Mouse (Mus musculus) megakaryocyte, embryonic 14.5 days (primary cell): ENCODE results near the gene St7. TPM values are rescaled to one million over a fixed set of nuclear protein-coding genes. Genes with fewer than 3 reads are reported as not detected.

ENCODE experiments used
- H3K27me3 ChIP-seq: replicated peaks from 2 replicates; pipeline ENCODE3; 2012; ENCODE audit warnings: inconsistent platforms
- H3K36me3 ChIP-seq: replicated peaks from 2 replicates; pipeline ENCODE3; 2012; ENCODE audit warnings: low read length, inconsistent platforms, mixed read lengths
- H3K4me1 ChIP-seq: 2 replicates; pipeline ENCODE4 v1.6.1; 2012; ENCODE audit warnings: inconsistent platforms
- H3K4me3 ChIP-seq: replicated peaks from 2 replicates; pipeline ENCODE3; 2012; ENCODE audit warnings: moderate library complexity, mild to moderate bottlenecking, inconsistent platforms
- H3K9me3 ChIP-seq: 2 replicates; pipeline ENCODE4 v1.6.1; 2012; ENCODE audit warnings: inconsistent platforms
- FLI1 ChIP-seq: IDR thresholded peaks from 2 replicates; pipeline ENCODE4 v1.6.1; 2012; ENCODE audit warnings: low read length, inconsistent platforms, mixed read lengths
- GATA1 ChIP-seq: IDR thresholded peaks from 3 replicates; pipeline ENCODE4 v1.6.1; 2012; ENCODE audit warnings: mixed read lengths, low read length, inconsistent platforms, borderline replicate concordance
- polyA plus RNA-seq: library from polyadenylated mRNA; stranded (reverse); fragments of >175 nt; gene quantifications from 2 replicates; pipeline ENCODE4 v1.2.3, GENCODE M21; 2012; ENCODE audit warnings: low replicate concordance; ENCODE audit not compliant: insufficient read depth

The St7 gene
- polyA plus RNA-seq, 1 experiment: 7.1 TPM

GRCm38 (mm10) chr6:17840431-17840830, 147.7 kb downstream of the St7 start:
- H3K27me3 ChIP-seq: no peaks in the 10 kb centered on the region
- H3K36me3 ChIP-seq: peaks cover 85% of the 10 kb centered on the region
- H3K4me3 ChIP-seq: no peak overlapping the region
- H3K9me3 ChIP-seq: no peaks in the 10 kb centered on the region
- H3K4me1 ChIP-seq: peaks cover 12% of the 10 kb centered on the region
- TF ChIP-seq FLI1: no peak

- H3K36me3 ChIP-seq: peaks cover 92% of the 10 kb centered on the region
- H3K4me3 ChIP-seq: no peak overlapping the region
- H3K4me1 ChIP-seq: peaks cover 9% of the 10 kb centered on the region
- no peaks in the 10 kb centered on the region for H3K27me3 ChIP-seq
- no peak for TF ChIP-seq GATA1
- TF ChIP-seq FLI1: no peak
- H3K9me3 ChIP-seq: no peaks in the 10 kb centered on the region
Measured at GRCm38 (mm10) chr6:17842759-17843158, 150.0 kb downstream of the St7 start.

DNA sequence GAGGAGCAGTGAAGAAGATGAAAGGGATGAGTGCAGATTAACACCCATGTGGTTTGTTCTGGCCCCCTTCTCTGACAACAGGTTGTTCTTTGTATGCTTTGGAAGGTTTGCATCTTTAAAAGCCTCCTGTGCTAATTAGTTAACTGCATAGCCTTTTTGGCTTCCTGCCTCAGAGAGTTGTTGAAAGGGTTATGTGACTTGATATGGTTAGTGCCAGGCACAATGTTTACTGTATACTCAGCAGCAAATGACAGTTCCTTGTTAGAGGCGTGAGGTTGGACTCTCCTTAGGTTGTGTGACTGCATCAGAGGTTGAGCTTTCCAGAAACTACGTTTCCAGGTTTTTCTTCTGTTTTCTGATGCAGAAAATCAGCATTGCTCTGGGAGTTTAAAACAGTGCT, 158.6 kb downstream of the St7 start:
- Histone ChIP-seq H3K36me3 (peaks cover 97% of the 10 kb centered on the region), H3K9me3 (no peaks in the 10 kb centered on the region), H3K4me3 (no peak overlapping the region), H3K4me1 (no peaks in the 10 kb centered on the region), H3K27me3 (no peaks in the 10 kb centered on the region)
- no peak for TF ChIP-seq FLI1
- no peak for TF ChIP-seq GATA1

DNA sequence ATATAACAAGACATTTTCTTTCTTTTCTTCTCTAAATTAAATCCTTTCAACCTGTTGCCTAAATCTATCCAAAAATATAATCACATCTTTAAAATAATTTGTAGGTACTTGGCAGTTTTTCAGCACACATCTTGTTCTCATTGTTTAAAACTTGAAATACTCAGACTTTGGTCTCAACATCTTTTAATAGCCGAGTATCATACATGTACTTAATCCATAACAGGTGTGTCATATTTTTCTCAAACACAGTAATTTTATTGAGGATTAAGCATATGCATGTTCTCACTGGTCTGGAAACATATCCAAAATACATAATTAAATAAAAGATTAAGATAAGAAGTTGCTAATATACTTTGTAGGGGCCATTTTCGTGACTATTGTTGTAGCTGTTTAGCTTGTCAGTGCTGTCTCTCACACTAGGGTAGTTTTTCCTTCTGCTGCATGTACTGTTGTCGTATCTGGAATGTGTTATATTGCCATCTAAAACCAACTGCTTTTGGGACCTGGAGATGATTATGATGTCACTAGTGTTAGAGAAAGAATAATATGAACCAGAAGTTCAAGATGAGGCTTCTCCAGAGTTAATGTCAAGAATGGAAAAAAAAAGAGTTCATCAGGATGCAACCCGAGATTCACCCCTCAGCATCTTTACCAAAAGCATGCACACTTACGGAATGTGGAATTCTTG, 161.0 kb downstream of the St7 start:
- TF ChIP-seq GATA1 (no peak), FLI1 (no peak)
- Histone ChIP-seq H3K4me1 (no peaks in the 10 kb centered on the region), H3K4me3 (no peak overlapping the region), H3K9me3 (no peaks in the 10 kb centered on the region), H3K36me3 (peaks cover 84% of the 10 kb centered on the region), H3K27me3 (no peaks in the 10 kb centered on the region)

- Histone ChIP-seq H3K27me3 (no peaks in the 10 kb centered on the region), H3K36me3 (peaks cover 85% of the 10 kb centered on the region)
- no peak for TF ChIP-seq FLI1
- no peak for TF ChIP-seq GATA1
Measured at GRCm38 (mm10) chr6:17855616-17856015, 162.9 kb downstream of the St7 start.

DNA sequence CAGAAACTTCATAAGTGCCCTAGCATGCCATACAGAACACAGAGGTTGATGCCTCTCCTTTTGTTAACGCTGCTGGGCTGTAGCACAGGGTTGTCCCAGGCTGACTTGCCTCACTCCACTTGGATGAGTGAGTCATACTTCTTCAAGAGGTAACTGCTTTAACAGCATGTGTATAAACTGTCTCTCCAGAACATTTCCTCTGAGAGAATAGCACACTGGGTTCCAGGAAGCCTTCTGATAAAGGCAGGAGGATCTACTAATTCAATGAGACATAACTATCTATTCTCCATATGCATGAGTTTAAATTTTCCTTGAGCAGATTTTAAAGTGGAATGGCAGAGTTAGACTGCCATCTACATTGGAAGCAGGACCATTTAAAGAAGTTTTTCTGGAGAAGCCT, 166.8 kb downstream of the St7 start:
- no peaks in the 10 kb centered on the region for H3K27me3 ChIP-seq
- H3K36me3 ChIP-seq: peaks cover 82% of the 10 kb centered on the region
- TF ChIP-seq GATA1 (no peak), FLI1 (no peak)
- H3K9me3 ChIP-seq: no peaks in the 10 kb centered on the region
- H3K4me1 ChIP-seq: peaks cover 4% of the 10 kb centered on the region; the same call in 1 of the 2 replicates
- no peak overlapping the region for H3K4me3 ChIP-seq

More at GRCm38 (mm10) chr6:17855616-17856015, 162.9 kb downstream of the St7 start:
- no peaks in the 10 kb centered on the region for H3K9me3 ChIP-seq
- no peak overlapping the region for H3K4me3 ChIP-seq
- peaks cover 4% of the 10 kb centered on the region; the same call in 1 of the 2 replicates for H3K4me1 ChIP-seq

- TF ChIP-seq GATA1 (no peak), FLI1 (no peak)
- peaks cover 82% of the 10 kb centered on the region for H3K36me3 ChIP-seq
- peaks cover 4% of the 10 kb centered on the region; the same call in 1 of the 2 replicates for H3K4me1 ChIP-seq
- no peaks in the 10 kb centered on the region for H3K27me3 ChIP-seq
- H3K4me3 ChIP-seq: no peak overlapping the region
- H3K9me3 ChIP-seq: no peaks in the 10 kb centered on the region
Measured at GRCm38 (mm10) chr6:17860463-17860862, 167.7 kb downstream of the St7 start.

DNA sequence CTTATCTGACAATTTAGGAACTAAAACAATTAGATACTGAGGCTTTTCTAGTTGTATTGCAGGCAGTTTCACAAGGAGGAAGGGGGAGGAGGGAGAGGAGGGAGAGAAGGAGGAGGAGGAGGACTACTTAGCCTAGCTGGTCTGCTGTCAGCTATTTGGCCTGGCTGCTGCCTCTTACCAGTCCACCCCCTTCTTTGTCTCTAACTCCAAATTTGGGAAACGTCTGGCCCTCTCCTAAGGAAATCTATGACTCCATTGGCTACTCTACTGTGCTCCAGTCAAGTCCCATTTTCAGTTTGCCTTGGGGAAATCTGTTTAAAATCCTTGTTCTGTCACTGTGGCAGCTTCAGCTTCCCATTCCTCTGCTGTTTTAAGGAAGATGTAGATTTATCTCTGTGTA, 175.1 kb downstream of the St7 start:
- Histone ChIP-seq H3K4me3 (no peak overlapping the region), H3K36me3 (peaks cover 99% of the 10 kb centered on the region), H3K27me3 (no peaks in the 10 kb centered on the region), H3K9me3 (no peaks in the 10 kb centered on the region), H3K4me1 (peaks cover 14% of the 10 kb centered on the region)
- no peak for TF ChIP-seq GATA1
- TF ChIP-seq FLI1: no peak

DNA sequence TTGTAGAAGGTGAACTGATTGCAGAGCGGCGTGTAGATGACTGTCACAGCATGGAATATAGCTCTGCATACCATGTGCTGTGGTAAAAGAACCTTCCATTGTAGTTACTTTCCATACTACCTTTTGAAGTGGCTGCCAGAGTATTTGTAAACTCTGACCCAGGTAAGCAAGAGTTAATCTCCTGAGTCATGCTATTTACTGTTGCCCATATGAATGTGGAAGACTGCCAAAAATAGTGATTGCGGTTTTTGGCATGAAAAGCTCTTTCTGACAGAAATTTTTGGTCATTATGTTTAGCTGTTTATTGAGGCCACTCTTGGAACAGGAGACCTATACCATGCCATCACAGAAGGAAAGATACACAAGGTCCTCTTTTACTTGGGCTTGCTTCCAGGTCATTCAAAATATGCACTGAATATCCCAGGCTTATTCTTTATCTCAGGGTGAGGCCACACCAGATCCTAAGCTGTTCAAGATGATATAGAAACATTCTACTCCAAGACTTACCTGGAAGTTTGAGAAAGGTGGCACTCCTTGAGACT, 179.2 kb downstream of the St7 start:
- Histone ChIP-seq H3K27me3 (no peaks in the 10 kb centered on the region), H3K9me3 (no peaks in the 10 kb centered on the region), H3K4me3 (no peak overlapping the region), H3K36me3 (peaks cover 89% of the 10 kb centered on the region), H3K4me1 (peaks cover 18% of the 10 kb centered on the region; the same call in 1 of the 2 replicates)
- TF ChIP-seq GATA1 (no peak), FLI1 (no peak)

DNA sequence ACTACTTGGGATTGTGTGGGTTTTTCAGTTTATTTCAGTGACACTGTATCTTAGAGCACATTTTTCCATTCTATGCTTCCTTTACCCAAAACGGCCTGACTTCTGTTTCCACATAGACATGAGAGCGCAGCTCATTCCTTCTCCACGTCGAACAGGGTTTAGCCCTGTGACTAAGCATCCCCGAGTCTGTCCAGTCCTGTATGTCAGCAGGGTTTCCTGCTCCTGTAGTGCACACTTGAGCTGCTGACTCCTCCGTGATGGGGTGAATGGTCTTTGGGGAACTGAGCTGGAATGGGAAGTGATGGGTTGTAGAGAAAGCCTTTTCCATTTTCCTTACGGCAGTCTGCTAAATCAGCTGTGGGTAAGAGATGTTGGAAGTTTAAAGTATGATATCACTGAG, 182.9 kb downstream of the St7 start:
- Histone ChIP-seq H3K9me3 (no peaks in the 10 kb centered on the region), H3K27me3 (no peaks in the 10 kb centered on the region), H3K4me3 (no peak overlapping the region), H3K4me1 (peaks cover 15% of the 10 kb centered on the region; the same call in 1 of the 2 replicates), H3K36me3 (peaks cover 87% of the 10 kb centered on the region)
- TF ChIP-seq FLI1: no peak
- no peak for TF ChIP-seq GATA1
